Mouse (Mus musculus) CH12.LX (cell line): Measurements from ENCODE around the gene Ech1. TPM values are rescaled to one million over a fixed set of nuclear protein-coding genes. Genes with fewer than 3 reads are reported as not detected.

Source experiments
- DNase-seq: peaks from one replicate; pipeline ENCODE4 v3.0.0-alpha.2; 2013; ENCODE audit errors: extremely low read depth
- H3K27ac ChIP-seq: 2 replicates; pipeline ENCODE4 v1.5.1; 2012; ENCODE audit warnings: low read depth, mild to moderate bottlenecking, control low read depth, moderate library complexity; ENCODE audit not compliant: insufficient read depth
- H3K27me3 ChIP-seq: replicated peaks from 2 replicates; pipeline ENCODE3; 2012; ENCODE audit warnings: inconsistent platforms
- H3K36me3 ChIP-seq, 2 experiments: replicated peaks in 1 of 2; 2 replicates each; pipeline versions ENCODE3 to v1.6.1; 2012; ENCODE audit warnings: inconsistent platforms in 1 of 2, low read length in 1 of 2, mild to moderate bottlenecking in 1 of 2, mixed read lengths in 1 of 2, moderate library complexity in 1 of 2; ENCODE audit not compliant: control insufficient read depth in 1 of 2, insufficient read depth in 1 of 2
- H3K4me1 ChIP-seq, 2 experiments: 2 replicates each; pipeline ENCODE4 v1.6.1; 2012; ENCODE audit warnings: inconsistent platforms in 1 of 2, moderate library complexity in 1 of 2; ENCODE audit not compliant: insufficient read depth in 2 of 2, control insufficient read depth in 1 of 2
- H3K4me2 ChIP-seq: 2 replicates; pipeline ENCODE4 v1.6.1; 2012; ENCODE audit warnings: low read depth, mild to moderate bottlenecking, control low read depth; ENCODE audit not compliant: poor library complexity, insufficient read depth, severe bottlenecking
- H3K4me3 ChIP-seq, 3 experiments: fragments of 150-350 bp in 1 of 3; sonication (generic) in 1 of 3; replicated peaks in 1 of 3; 2 replicates each; pipeline versions ENCODE3 to v1.5.1; 2011 to 2012; ENCODE audit warnings: low read depth in 2 of 3, low read length in 2 of 3, mild to moderate bottlenecking in 2 of 3, moderate library complexity in 2 of 3, control low read depth in 1 of 3, improper control_type of control experiment in 1 of 3, inconsistent platforms in 1 of 3, mixed read lengths in 1 of 3; ENCODE audit not compliant: poor library complexity in 1 of 3
- H3K79me2 ChIP-seq: replicated peaks from 2 replicates; pipeline ENCODE4 v1.6.1; 2012; ENCODE audit warnings: mild to moderate bottlenecking, moderate library complexity; ENCODE audit not compliant: control insufficient read depth, poor library complexity, insufficient read depth, severe bottlenecking; ENCODE audit errors: extremely low read depth
- H3K9ac ChIP-seq: 2 replicates; pipeline ENCODE4 v1.6.1; 2012; ENCODE audit warnings: low read depth, mild to moderate bottlenecking, control low read depth, moderate library complexity; ENCODE audit not compliant: insufficient read depth
- H3K9me3 ChIP-seq: replicated peaks from 2 replicates; pipeline ENCODE3; 2012; ENCODE audit warnings: low read length, inconsistent platforms, mixed read lengths
- CTCF ChIP-seq, 2 experiments: IDR thresholded peaks in 1 of 2; conservative IDR thresholded peaks in 1 of 2; 2 replicates each; pipeline ENCODE4 v1.5.1; 2011 to 2012; ENCODE audit warnings: low read depth in 2 of 2, low read length in 2 of 2, improper control_type of control experiment in 1 of 2, inconsistent platforms in 1 of 2, mild to moderate bottlenecking in 1 of 2, moderate library complexity in 1 of 2
- JUND ChIP-seq: conservative IDR thresholded peaks from 2 replicates; pipeline ENCODE4 v1.6.1; 2011; ENCODE audit warnings: low read depth, low read length, improper control_type of control experiment
- MAFK ChIP-seq: IDR thresholded peaks from 2 replicates; pipeline ENCODE4 v1.6.1; 2011; ENCODE audit warnings: low read length, improper control_type of control experiment; ENCODE audit not compliant: insufficient replicate concordance
- MAX ChIP-seq: IDR thresholded peaks from 2 replicates; pipeline ENCODE4 v1.6.1; 2011; ENCODE audit warnings: low read length, improper control_type of control experiment
- RAD21 ChIP-seq: IDR thresholded peaks from 2 replicates; pipeline ENCODE4 v1.6.1; 2011; ENCODE audit warnings: low read depth, mild to moderate bottlenecking, low read length, improper control_type of control experiment, moderate library complexity
- RCOR1 ChIP-seq: conservative IDR thresholded peaks from 2 replicates; pipeline ENCODE4 v1.6.1; 2012; ENCODE audit warnings: low read depth, mild to moderate bottlenecking, inconsistent platforms, low read length, improper control_type of control experiment
- SMC3 ChIP-seq: IDR thresholded peaks from 2 replicates; pipeline ENCODE4 v1.6.1; 2011; ENCODE audit warnings: low read depth, low read length, improper control_type of control experiment
- TCF12 ChIP-seq: IDR thresholded peaks from 2 replicates; pipeline ENCODE4 v1.6.1; 2014; ENCODE audit warnings: low read depth, mild to moderate bottlenecking, inconsistent platforms, low read length, improper control_type of control experiment
- ZKSCAN1 ChIP-seq: IDR thresholded peaks from 2 replicates; pipeline ENCODE4 v1.6.1; 2012; ENCODE audit warnings: low read depth, inconsistent platforms, low read length, improper control_type of control experiment, borderline replicate concordance
- ZMIZ1 ChIP-seq: IDR thresholded peaks from 2 replicates; pipeline ENCODE4 v1.6.1; 2012; ENCODE audit warnings: low read depth, mild to moderate bottlenecking, inconsistent platforms, low read length, improper control_type of control experiment
- dilution Hi-C: fragments of 300-500 bp; cut with MboI; formaldehyde crosslinking; loops from 2 replicates; pipeline ENCODE4 v1.14.3; 2020; ENCODE audit warnings: low sequenced_read_pairs; ENCODE audit not compliant: extremely low pct_unique_long_range_greater_than_20kb, extremely low pct_ligation_motif_present
- in situ Hi-C: fragments of 300-500 bp; cut with MboI; formaldehyde crosslinking; loops from 3 replicates; pipeline ENCODE4 v1.14.3; 2019; ENCODE audit warnings: low sequenced_read_pairs, low pct_ligation_motif_present, low pct_unique_long_range_greater_than_20kb, mixed read lengths
- polyA plus RNA-seq: library from polyadenylated mRNA; unstranded; fragments of >175 nt; gene quantifications from 2 replicates; pipeline ENCODE4 v1.2.1, GENCODE M21; 2012; ENCODE audit warnings: low read depth; ENCODE audit not compliant: insufficient read length
- total RNA-seq, 2 experiments: library from RNA; depleted of rRNA; stranded (reverse); fragments of 300-350 nt in 1 of 2; fragments of >200 nt in 1 of 2; gene quantifications; 2 replicates each; pipeline ENCODE4 v1.2.3; 2012 to 2014

The Ech1 gene
- total and polyA plus RNA-seq, 3 experiments, result 67.6 to 124 (median 119) TPM

GRCm38 (mm10) chr7:28788307-28789195, 36.5 kb upstream of the Ech1 start, which contains the start of gene Rinl (continued):
- 0 out of 2 replicates have a peak, but pooled peaks have one; percentile 48 for TF ChIP-seq MAFK

- DNase-seq, result no peak
- peak overlapping the region in 2 of 3 experiments; percentile 27 to 38 for H3K4me3 ChIP-seq
- H3K27me3 ChIP-seq, result no peaks in the 10 kb centered on the region
- H3K4me1 ChIP-seq, result peaks cover 39 to 87% of the 10 kb centered on the region in 2 experiments
- dilution Hi-C loops (no loop called here), in situ Hi-C loops (loop anchor here (25.0 kb wide), 1 partner anchor 248 kb away; no protein-coding TSS in a partner anchor)
- no peaks in the 10 kb centered on the region for H3K9me3 ChIP-seq
- H3K9ac ChIP-seq, result peak overlapping the region; percentile 40
- peak overlapping the region; percentile 92 for H3K27ac ChIP-seq
- TF ChIP-seq SMC3 (no peak), ZKSCAN1 (no peak), RCOR1 (no peak), MAX (0 out of 2 replicates have a peak, but pooled peaks have one; percentile 22), CTCF (conservative IDR thresholded peaks at IDR 0.05 in 1 of 2, IDR thresholded peaks at IDR 0.05 in 1 of 2; ENCODE audit: low read depth in 2 of 2, low read length in 2 of 2) (no peak), ZMIZ1 (0 out of 2 replicates have a peak, but pooled peaks have one; percentile 8), TCF12 (no peak)
- no peaks in the 10 kb centered on the region for H3K79me2 ChIP-seq
- H3K36me3 ChIP-seq, result peaks cover 9 to 36% of the 10 kb centered on the region in 2 experiments
- H3K4me2 ChIP-seq, result peak overlapping the region; percentile 69
Observed at GRCm38 (mm10) chr7:28789235-28789634, 35.8 kb upstream of the Ech1 start.

- Histone ChIP-seq H3K4me1 (peaks cover 42 to 85% of the 10 kb centered on the region in 2 experiments), H3K79me2 (no peaks in the 10 kb centered on the region), H3K4me3 (no peak overlapping the region), H3K9me3 (no peaks in the 10 kb centered on the region), H3K27ac (peak overlapping the region; percentile 92; the same call in 1 of the 2 replicates), H3K36me3 (peaks cover 9 to 26% of the 10 kb centered on the region in 2 experiments), H3K27me3 (no peaks in the 10 kb centered on the region), H3K9ac (no peak overlapping the region), H3K4me2 (peak overlapping the region; percentile 69; the same call in 1 of the 2 replicates)
- no peak for DNase-seq
- in situ Hi-C loops (loop anchor here (25.0 kb wide), 1 partner anchor 247 kb away; no protein-coding TSS in a partner anchor), dilution Hi-C loops (no loop called here)
- TF ChIP-seq SMC3 (peak; percentile 42; the same call in 1 of the 2 replicates), TCF12 (peak; percentile 54; the same call in 1 of the 2 replicates), RAD21 (peak; percentile 48), JUND (no peak), MAFK (no peak), CTCF (conservative IDR thresholded peaks at IDR 0.05 in 1 of 2, IDR thresholded peaks at IDR 0.05 in 1 of 2; ENCODE audit: low read depth in 2 of 2, low read length in 2 of 2) (peak in 1 of 2 experiments; percentile 67; a peak in 2 of 4 replicates)
Observed at GRCm38 (mm10) chr7:28790066-28790806, 34.8 kb upstream of the Ech1 start.
